Mouse (Mus musculus): ENCODE results near the gene Nmnat3. TPM values are rescaled to one million over a fixed set of nuclear protein-coding genes. Genes with fewer than 3 reads are reported as not detected.

Gene Nmnat3
- polyA plus RNA-seq, 1 experiment from 2014 or later = 15.1 TPM

- no peak overlapping the region for H3K27ac ChIP-seq
- H3K9ac ChIP-seq (ENCODE audit: low read depth, low read length) = no peak overlapping the region
- H3K36me3 ChIP-seq (ENCODE audit: insufficient read depth, low read length) = no peaks in the 10 kb centered on the region
- H3K9me3 ChIP-seq (replicated peaks; ENCODE audit: low read length) = no peaks in the 10 kb centered on the region; the same call in 1 of the 2 replicates
- ATAC-seq (replicated peaks; ENCODE audit: low FRiP score, low read depth) = no peak
- H3K4me2 ChIP-seq (ENCODE audit: low read length) = no peak overlapping the region
- TF ChIP-seq CTCF (IDR thresholded peaks at IDR 0.05; ENCODE audit: low read depth) = no peak
- H3K27me3 ChIP-seq (ENCODE audit: insufficient read depth, low read length) = no peaks in the 10 kb centered on the region
- DNase-seq (ENCODE audit: low spot score) = no peak
- H3K4me3 ChIP-seq (replicated peaks; ENCODE audit: low read depth, low read length) = no peak overlapping the region
- H3K4me1 ChIP-seq (replicated peaks; ENCODE audit: insufficient read depth, low read length) = 0 out of 2 replicates have a peak, but pooled peaks cover 2% of the 10 kb centered on the region
- WGBS = 36% methylated on average over 3 of the region's 3 CpGs
Observed at GRCm38 (mm10) chr9:98318875-98319274, 31.6 kb downstream of the Nmnat3 start.

- Histone ChIP-seq H3K4me1 (replicated peaks; ENCODE audit: insufficient read depth, low read length) (0 out of 2 replicates have a peak, but pooled peaks cover 2% of the 10 kb centered on the region), H3K4me2 (ENCODE audit: low read length) (no peak overlapping the region), H3K4me3 (replicated peaks; ENCODE audit: low read depth, low read length) (no peak overlapping the region), H3K36me3 (ENCODE audit: insufficient read depth, low read length) (no peaks in the 10 kb centered on the region), H3K9me3 (replicated peaks; ENCODE audit: low read length) (no peaks in the 10 kb centered on the region; the same call in 1 of the 2 replicates), H3K27ac (no peak overlapping the region), H3K27me3 (ENCODE audit: insufficient read depth, low read length) (no peaks in the 10 kb centered on the region), H3K9ac (ENCODE audit: low read depth, low read length) (no peak overlapping the region)
- WGBS = 84% methylated on average over 3 of the region's 3 CpGs
- ATAC-seq (replicated peaks; ENCODE audit: low FRiP score, low read depth) = no peak
- TF ChIP-seq CTCF (IDR thresholded peaks at IDR 0.05; ENCODE audit: low read depth) = no peak
- DNase-seq (ENCODE audit: low spot score) = no peak
Observed at GRCm38 (mm10) chr9:98320785-98321184, 33.5 kb downstream of the Nmnat3 start.

GRCm38 (mm10) chr9:98326088-98326487 is 38.9 kb downstream of the Nmnat3 start:
- no peak overlapping the region for H3K4me3 ChIP-seq (replicated peaks; ENCODE audit: low read depth, low read length)
- no peak overlapping the region for H3K27ac ChIP-seq
- H3K9ac ChIP-seq (ENCODE audit: low read depth, low read length) = no peak overlapping the region
- H3K4me2 ChIP-seq (ENCODE audit: low read length) = no peak overlapping the region
- TF ChIP-seq CTCF (IDR thresholded peaks at IDR 0.05; ENCODE audit: low read depth) = no peak
- no peaks in the 10 kb centered on the region for H3K27me3 ChIP-seq (ENCODE audit: insufficient read depth, low read length)
- H3K36me3 ChIP-seq (ENCODE audit: insufficient read depth, low read length) = no peaks in the 10 kb centered on the region
- 78% methylated on average over 1 of the region's 1 CpGs for WGBS
- DNase-seq (ENCODE audit: low spot score) = no peak
- peaks cover 10% of the 10 kb centered on the region; the same call in 1 of the 2 replicates for H3K4me1 ChIP-seq (replicated peaks; ENCODE audit: insufficient read depth, low read length)
- ATAC-seq (replicated peaks; ENCODE audit: low FRiP score, low read depth) = no peak
- H3K9me3 ChIP-seq (replicated peaks; ENCODE audit: low read length) = no peaks in the 10 kb centered on the region; the same call in 1 of the 2 replicates

- Histone ChIP-seq H3K36me3 (ENCODE audit: insufficient read depth, low read length) (no peaks in the 10 kb centered on the region), H3K27ac (no peak overlapping the region), H3K9ac (ENCODE audit: low read depth, low read length) (no peak overlapping the region), H3K9me3 (replicated peaks; ENCODE audit: low read length) (no peaks in the 10 kb centered on the region), H3K4me1 (replicated peaks; ENCODE audit: insufficient read depth, low read length) (peaks cover 10% of the 10 kb centered on the region; the same call in 1 of the 2 replicates), H3K27me3 (ENCODE audit: insufficient read depth, low read length) (no peaks in the 10 kb centered on the region), H3K4me3 (replicated peaks; ENCODE audit: low read depth, low read length) (no peak overlapping the region), H3K4me2 (ENCODE audit: low read length) (no peak overlapping the region)
- ATAC-seq (replicated peaks; ENCODE audit: low FRiP score, low read depth) (no peak), DNase-seq (ENCODE audit: low spot score) (no peak)
- 81% methylated on average over 10 of the region's 10 CpGs for WGBS
- no peak for TF ChIP-seq CTCF (IDR thresholded peaks at IDR 0.05; ENCODE audit: low read depth)
Observed at GRCm38 (mm10) chr9:98328415-98329176, 41.4 kb downstream of the Nmnat3 start.

- Histone ChIP-seq H3K27me3 (ENCODE audit: insufficient read depth, low read length) (no peaks in the 10 kb centered on the region), H3K9me3 (replicated peaks; ENCODE audit: low read length) (no peaks in the 10 kb centered on the region), H3K36me3 (ENCODE audit: insufficient read depth, low read length) (no peaks in the 10 kb centered on the region), H3K4me2 (ENCODE audit: low read length) (peak overlapping the region; percentile 21; the same call in 1 of the 2 replicates), H3K9ac (ENCODE audit: low read depth, low read length) (no peak overlapping the region), H3K4me3 (replicated peaks; ENCODE audit: low read depth, low read length) (no peak overlapping the region), H3K4me1 (replicated peaks; ENCODE audit: insufficient read depth, low read length) (peaks cover 10% of the 10 kb centered on the region; the same call in 1 of the 2 replicates), H3K27ac (no peak overlapping the region)
- no peak for TF ChIP-seq CTCF (IDR thresholded peaks at IDR 0.05; ENCODE audit: low read depth)
- WGBS = 18% methylated on average over 20 of the region's 20 CpGs
- ATAC-seq (replicated peaks; ENCODE audit: low FRiP score, low read depth) (peak; percentile 75), DNase-seq (ENCODE audit: low spot score) (peak; percentile 81)
Observed at GRCm38 (mm10) chr9:98329274-98330105, 42.3 kb downstream of the Nmnat3 start.

- H3K27me3 ChIP-seq (ENCODE audit: insufficient read depth, low read length) = no peaks in the 10 kb centered on the region
- no peak overlapping the region for H3K4me2 ChIP-seq (ENCODE audit: low read length)
- ATAC-seq (replicated peaks; ENCODE audit: low FRiP score, low read depth) (no peak), DNase-seq (ENCODE audit: low spot score) (no peak)
- no peak overlapping the region for H3K27ac ChIP-seq
- H3K36me3 ChIP-seq (ENCODE audit: insufficient read depth, low read length) = no peaks in the 10 kb centered on the region
- no peaks in the 10 kb centered on the region for H3K9me3 ChIP-seq (replicated peaks; ENCODE audit: low read length)
- TF ChIP-seq CTCF (IDR thresholded peaks at IDR 0.05; ENCODE audit: low read depth) = no peak
- H3K9ac ChIP-seq (ENCODE audit: low read depth, low read length) = no peak overlapping the region
- peaks cover 10% of the 10 kb centered on the region; the same call in 1 of the 2 replicates for H3K4me1 ChIP-seq (replicated peaks; ENCODE audit: insufficient read depth, low read length)
- no peak overlapping the region for H3K4me3 ChIP-seq (replicated peaks; ENCODE audit: low read depth, low read length)
- 58% methylated on average over 3 of the region's 3 CpGs for WGBS
Observed at GRCm38 (mm10) chr9:98333219-98333754, 46.1 kb downstream of the Nmnat3 start.

Measured in kidney, postnatal 0 days (tissue).